Mouse (Mus musculus) kidney, adult 2 months (tissue): ENCODE results near the gene Nipsnap2.

ENCODE experiments used
- CTCF ChIP-seq: fragments of 200-500 bp; conservative IDR thresholded peaks from 2 replicates; pipeline ENCODE4 v1.5.1; 2011; ENCODE audit warnings: low read depth, mild to moderate bottlenecking, control low read depth, low read length, moderate library complexity, mixed read lengths; ENCODE audit not compliant: insufficient read depth, insufficient read length
- POLR2A ChIP-seq: fragments of 200-500 bp; IDR thresholded peaks from one replicate; pipeline ENCODE4 v1.6.1; 2011; ENCODE audit warnings: low read depth, low read length, control low read depth

DNA sequence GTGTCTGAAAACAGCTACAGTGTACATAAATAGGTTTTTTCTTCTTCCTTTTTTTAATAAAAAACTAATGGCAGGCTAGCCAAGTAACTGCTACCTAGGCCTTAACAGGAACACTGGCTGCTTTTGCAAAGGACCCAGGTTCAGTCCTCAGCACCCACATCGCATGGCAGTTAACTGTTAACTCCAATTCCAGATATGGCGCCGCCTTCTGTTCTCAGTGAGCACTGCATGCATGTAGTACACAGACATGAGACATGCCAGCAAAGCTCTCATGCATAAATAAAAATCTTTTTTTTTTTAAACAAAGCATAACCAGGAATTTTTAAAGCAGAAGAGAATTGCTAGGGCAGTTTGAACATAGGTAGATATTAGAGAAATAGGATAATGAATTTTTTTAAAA is 4.7 kb upstream of the Nipsnap2 start:
- TF ChIP-seq CTCF (0 out of 2 replicates have a peak, but pooled peaks have one; percentile 6), POLR2A (no peak)
